Mouse (Mus musculus): ENCODE measurements at regions not wholly inside any gene's neighbourhood (a gene's known extent, or its start where the extent isn't known, plus 50 kb on each side); places are given as distances from the start of the nearest gene placed in this dataset.

- DNase-seq (ENCODE audit: extremely low read depth): no peak
- H3K9ac ChIP-seq (ENCODE audit: insufficient read depth, low read depth): no peak overlapping the region
- in situ Hi-C loops (cut with MboI; ENCODE audit: low pct_ligation_motif_present, low pct_unique_long_range_greater_than_20kb, low sequenced_read_pairs) (no loop called here), dilution Hi-C loops (cut with MboI; ENCODE audit: extremely low pct_ligation_motif_present, extremely low pct_unique_long_range_greater_than_20kb, low sequenced_read_pairs) (no loop called here)
- no peaks in the 10 kb centered on the region for H3K9me3 ChIP-seq (replicated peaks; ENCODE audit: low read length)
- no peaks in the 10 kb centered on the region for H3K36me3 ChIP-seq (replicated peaks in 1 of 2; ENCODE audit: control insufficient read depth in 1 of 2, insufficient read depth in 1 of 2, low read length in 1 of 2)
- H3K4me2 ChIP-seq (ENCODE audit: insufficient read depth, low read depth, poor library complexity, severe bottlenecking): no peak overlapping the region
- H3K79me2 ChIP-seq (replicated peaks; ENCODE audit: control insufficient read depth, extremely low read depth, insufficient read depth, poor library complexity, severe bottlenecking): no peaks in the 10 kb centered on the region
- no peaks in the 10 kb centered on the region for H3K4me1 ChIP-seq (ENCODE audit: control insufficient read depth in 1 of 2, insufficient read depth in 2 of 2)
- H3K27me3 ChIP-seq (replicated peaks): peaks cover 22% of the 10 kb centered on the region
- TF ChIP-seq ELF1 (IDR thresholded peaks at IDR 0.05; ENCODE audit: low read depth, low read length): no peak
- TF ChIP-seq MAX (IDR thresholded peaks at IDR 0.05; ENCODE audit: low read length): no peak
- TF ChIP-seq ETS1 (conservative IDR thresholded peaks at IDR 0.05; ENCODE audit: low read depth, low read length): no peak
- TF ChIP-seq POLR2A (IDR thresholded peaks at IDR 0.05; ENCODE audit: low read depth, low read length): no peak
- no peak for TF ChIP-seq NRF1 (IDR thresholded peaks at IDR 0.05; ENCODE audit: low read depth, low read length)
- TF ChIP-seq JUN (IDR thresholded peaks at IDR 0.05; ENCODE audit: insufficient read depth, low read depth, low read length): no peak
- TF ChIP-seq GABPA (IDR thresholded peaks at IDR 0.05; ENCODE audit: insufficient replicate concordance, low read depth, low read length): no peak
- no peak for TF ChIP-seq JUND (conservative IDR thresholded peaks at IDR 0.05; ENCODE audit: low read depth, low read length)
- TF ChIP-seq KAT2A (IDR thresholded peaks at IDR 0.05; ENCODE audit: insufficient replicate concordance, low read length): no peak
- no peak for TF ChIP-seq SIN3A (IDR thresholded peaks at IDR 0.05; ENCODE audit: low read length)
- TF ChIP-seq MEF2A (IDR thresholded peaks at IDR 0.05; ENCODE audit: borderline replicate concordance, low read depth, low read length): no peak
- no peak for TF ChIP-seq SMC3 (IDR thresholded peaks at IDR 0.05; ENCODE audit: low read depth, low read length)
- TF ChIP-seq USF2 (conservative IDR thresholded peaks at IDR 0.05; ENCODE audit: low read depth, low read length): no peak
- TF ChIP-seq USF1 (IDR thresholded peaks at IDR 0.05; ENCODE audit: low read depth, low read length): no peak
- TF ChIP-seq PAX5 (IDR thresholded peaks at IDR 0.05; ENCODE audit: low read length): no peak
- TF ChIP-seq ZMIZ1 (IDR thresholded peaks at IDR 0.05; ENCODE audit: low read depth, low read length): no peak
- no peak for TF ChIP-seq TCF12 (IDR thresholded peaks at IDR 0.05; ENCODE audit: low read depth, low read length)
- no peak for TF ChIP-seq MAZ (IDR thresholded peaks at IDR 0.05; ENCODE audit: low read depth, low read length)
- TF ChIP-seq NELFE (IDR thresholded peaks at IDR 0.05; ENCODE audit: low read depth, low read length): no peak
- no peak for TF ChIP-seq BHLHE40 (IDR thresholded peaks at IDR 0.05; ENCODE audit: low read depth, low read length)
- no peak overlapping the region for H3K4me3 ChIP-seq (replicated peaks in 1 of 3; ENCODE audit: low read depth in 2 of 3, low read length in 2 of 3, poor library complexity in 1 of 3)
- no peak overlapping the region for H3K27ac ChIP-seq (ENCODE audit: insufficient read depth, low read depth)
These were observed 347.2 kb downstream of the Gm826 start for GRCm38 (mm10) chr2:159986719-159987118.

DNA sequence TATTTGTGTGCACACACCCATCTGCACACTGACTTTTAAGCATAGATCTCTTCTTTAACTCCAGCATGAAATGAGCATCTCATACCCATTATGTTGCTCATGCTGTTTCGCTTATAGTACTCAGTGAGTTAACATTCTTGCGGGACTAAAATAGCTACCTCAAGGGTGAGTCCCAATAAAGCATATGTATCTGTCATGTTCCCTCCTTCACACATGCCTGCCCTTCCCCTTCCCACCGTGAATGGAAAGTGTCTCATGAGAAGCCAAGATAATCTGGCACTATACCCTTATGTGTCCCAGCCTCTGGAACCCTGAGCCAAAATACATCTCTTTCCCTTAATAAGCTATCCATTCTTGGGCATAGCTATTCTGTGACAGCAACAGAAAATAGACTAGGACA, 352.3 kb downstream of the Gm826 start:
- dilution Hi-C loops (cut with MboI; ENCODE audit: extremely low pct_ligation_motif_present, extremely low pct_unique_long_range_greater_than_20kb, low sequenced_read_pairs): no loop called here
- no peak overlapping the region for H3K4me3 ChIP-seq (replicated peaks in 1 of 3; ENCODE audit: low read depth in 2 of 3, low read length in 2 of 3, poor library complexity in 1 of 3)
- H3K4me2 ChIP-seq (ENCODE audit: insufficient read depth, low read depth, poor library complexity, severe bottlenecking): no peak overlapping the region
- H3K79me2 ChIP-seq (replicated peaks; ENCODE audit: control insufficient read depth, extremely low read depth, insufficient read depth, poor library complexity, severe bottlenecking): no peaks in the 10 kb centered on the region
- no peaks in the 10 kb centered on the region for H3K9me3 ChIP-seq (replicated peaks; ENCODE audit: low read length)
- H3K9ac ChIP-seq (ENCODE audit: insufficient read depth, low read depth): no peak overlapping the region
- in situ Hi-C loops (cut with MboI; ENCODE audit: low pct_ligation_motif_present, low pct_unique_long_range_greater_than_20kb, low sequenced_read_pairs): no loop called here
- H3K27ac ChIP-seq (ENCODE audit: insufficient read depth, low read depth): no peak overlapping the region
- no peaks in the 10 kb centered on the region for H3K4me1 ChIP-seq (ENCODE audit: control insufficient read depth in 1 of 2, insufficient read depth in 2 of 2)
- no peaks in the 10 kb centered on the region for H3K36me3 ChIP-seq (replicated peaks in 1 of 2; ENCODE audit: control insufficient read depth in 1 of 2, insufficient read depth in 1 of 2, low read length in 1 of 2)
- DNase-seq (ENCODE audit: extremely low read depth): no peak
- TF ChIP-seq MYC (IDR thresholded peaks at IDR 0.05; ENCODE audit: low read depth, low read length): no peak
- TF ChIP-seq GABPA (IDR thresholded peaks at IDR 0.05; ENCODE audit: insufficient replicate concordance, low read depth, low read length): no peak
- no peak for TF ChIP-seq JUND (conservative IDR thresholded peaks at IDR 0.05; ENCODE audit: low read depth, low read length)
- peaks cover 36% of the 10 kb centered on the region for H3K27me3 ChIP-seq (replicated peaks)
